Mouse (Mus musculus): ENCODE results near the gene Sh3bp2.

- no peak for TF ChIP-seq CTCF (conservative IDR thresholded peaks at IDR 0.05; ENCODE audit: insufficient read depth, insufficient read length, low read depth, low read length)
- TF ChIP-seq POLR2A (IDR thresholded peaks at IDR 0.05; ENCODE audit: low read depth, low read length) = no peak
Measured at GRCm38 (mm10) chr5:34512486-34512885, 13.2 kb upstream of the Sh3bp2 start.
